Mouse (Mus musculus) kidney, adult 2 months (tissue): ENCODE measurements at regions not wholly inside any gene's neighbourhood (a gene's known extent, or its start where the extent isn't known, plus 50 kb on each side); places are given as distances from the start of the nearest gene placed in this dataset.
A peak's percentile ranks its signal among the peaks of the same experiment; 100 is the strongest.

ENCODE experiments used
- DNase-seq: peaks from one replicate; pipeline ENCODE4 v3.0.0; 2021
- H3K27ac ChIP-seq: fragments of 200-500 bp; 2 replicates; pipeline ENCODE4 v1.5.1; 2012; ENCODE audit warnings: low read depth, low read length, control low read depth, inconsistent platforms; ENCODE audit not compliant: insufficient read depth
- H3K27me3 ChIP-seq: fragments of 200-500 bp; replicated peaks from 2 replicates; pipeline ENCODE4 v1.6.1; 2012; ENCODE audit warnings: mild to moderate bottlenecking, moderate library complexity, low read length, inconsistent platforms; ENCODE audit not compliant: control insufficient read depth, insufficient read depth
- H3K36me3 ChIP-seq: fragments of 200-500 bp; 2 replicates; pipeline ENCODE4 v1.6.1; 2012; ENCODE audit warnings: mild to moderate bottlenecking, moderate library complexity, low read length, inconsistent platforms; ENCODE audit not compliant: control insufficient read depth, insufficient read depth
- H3K4me1 ChIP-seq: fragments of 200-500 bp; 2 replicates; pipeline ENCODE4 v1.6.1; 2011; ENCODE audit warnings: low read length; ENCODE audit not compliant: control insufficient read depth, insufficient read depth
- H3K4me3 ChIP-seq: fragments of 200-500 bp; 2 replicates; pipeline ENCODE4 v1.5.1; 2011; ENCODE audit warnings: mild to moderate bottlenecking, low read depth, low read length, control low read depth; ENCODE audit not compliant: insufficient read depth
- CTCF ChIP-seq: fragments of 200-500 bp; conservative IDR thresholded peaks from 2 replicates; pipeline ENCODE4 v1.5.1; 2011; ENCODE audit warnings: low read depth, mild to moderate bottlenecking, control low read depth, low read length, moderate library complexity, mixed read lengths; ENCODE audit not compliant: insufficient read depth, insufficient read length
- POLR2A ChIP-seq: fragments of 200-500 bp; IDR thresholded peaks from one replicate; pipeline ENCODE4 v1.6.1; 2011; ENCODE audit warnings: low read depth, low read length, control low read depth
- WGBS: fragments of 180-500 bp; shearing (Covaris S2); methylation state at CpG from one replicate; pipeline ENCODE4 v1.1.7; 2018; 5-methylcytosine and 5-hydroxymethylcytosine counted together

- Histone ChIP-seq H3K4me1 (no peaks in the 10 kb centered on the region), H3K27me3 (no peaks in the 10 kb centered on the region), H3K4me3 (no peak overlapping the region), H3K36me3 (no peaks in the 10 kb centered on the region), H3K27ac (no peak overlapping the region)
- TF ChIP-seq CTCF (peak; percentile 23; the same call in 1 of the 2 replicates), POLR2A (no peak)
- 69% methylated on average over 8 of the region's 8 CpGs for WGBS
- no peak for DNase-seq
These were observed 100.5 kb upstream of the Cand1 start for GRCm38 (mm10) chr10:119340323-119340722.

GRCm38 (mm10) chr10:119326912-119327311, 87.1 kb upstream of the Cand1 start:
- TF ChIP-seq CTCF (no peak), POLR2A (no peak)
- H3K4me1 ChIP-seq: no peaks in the 10 kb centered on the region
- no peaks in the 10 kb centered on the region; the same call in 1 of the 2 replicates for H3K27me3 ChIP-seq
- H3K4me3 ChIP-seq: no peak overlapping the region
- whole genome bisulfite sequencing: 24% methylated on average over 6 of the region's 6 CpGs
- no peak for DNase-seq
- H3K36me3 ChIP-seq: no peaks in the 10 kb centered on the region
- no peak overlapping the region for H3K27ac ChIP-seq

- H3K27ac ChIP-seq: no peak overlapping the region
- TF ChIP-seq POLR2A (no peak), CTCF (no peak)
- 87% methylated on average over 8 of the region's 8 CpGs for WGBS
- H3K36me3 ChIP-seq: no peaks in the 10 kb centered on the region
- no peaks in the 10 kb centered on the region for H3K4me1 ChIP-seq
- DNase-seq: no peak
- H3K4me3 ChIP-seq: no peak overlapping the region
- H3K27me3 ChIP-seq: no peaks in the 10 kb centered on the region
These were observed 80.1 kb upstream of the Cand1 start for GRCm38 (mm10) chr10:119319953-119320352.

GRCm38 (mm10) chr10:119318416-119318815, 78.6 kb upstream of the Cand1 start:
- WGBS: 87% methylated on average over 8 of the region's 8 CpGs
- DNase-seq: no peak
- no peak overlapping the region for H3K4me3 ChIP-seq
- no peaks in the 10 kb centered on the region for H3K27me3 ChIP-seq
- no peak overlapping the region for H3K27ac ChIP-seq
- H3K4me1 ChIP-seq: no peaks in the 10 kb centered on the region
- H3K36me3 ChIP-seq: no peaks in the 10 kb centered on the region
- TF ChIP-seq POLR2A (no peak), CTCF (no peak)

GRCm38 (mm10) chr10:119311578-119311977, 71.7 kb upstream of the Cand1 start:
- Histone ChIP-seq H3K4me3 (no peak overlapping the region), H3K36me3 (no peaks in the 10 kb centered on the region), H3K27ac (no peak overlapping the region), H3K27me3 (no peaks in the 10 kb centered on the region), H3K4me1 (no peaks in the 10 kb centered on the region)
- 11% methylated on average over 1 of the region's 1 CpGs for WGBS
- TF ChIP-seq POLR2A (no peak), CTCF (no peak)
- DNase-seq: no peak

- Histone ChIP-seq H3K36me3 (no peaks in the 10 kb centered on the region), H3K27me3 (no peaks in the 10 kb centered on the region), H3K27ac (no peak overlapping the region), H3K4me1 (no peaks in the 10 kb centered on the region; the same call in 1 of the 2 replicates), H3K4me3 (no peak overlapping the region)
- TF ChIP-seq CTCF: no peak
- TF ChIP-seq POLR2A: no peak
- WGBS: 41% methylated on average over 11 of the region's 11 CpGs
- peak; percentile 61 for DNase-seq
These were observed 55.9 kb upstream of the Cand1 start for GRCm38 (mm10) chr10:119295740-119296139.

GRCm38 (mm10) chr10:119294454-119295149, 54.7 kb upstream of the Cand1 start:
- Histone ChIP-seq H3K4me3 (no peak overlapping the region), H3K27ac (no peak overlapping the region), H3K36me3 (no peaks in the 10 kb centered on the region), H3K27me3 (no peaks in the 10 kb centered on the region), H3K4me1 (no peaks in the 10 kb centered on the region; the same call in 1 of the 2 replicates)
- TF ChIP-seq CTCF: peak; percentile 65
- TF ChIP-seq POLR2A: no peak
- DNase-seq: peak; percentile 39
- WGBS: 52% methylated on average over 14 of the region's 14 CpGs
